Mouse (Mus musculus) neural tube, embryonic 14.5 days (tissue): ENCODE results near the gene Sfpq. TPM values are rescaled to one million over a fixed set of nuclear protein-coding genes. Genes with fewer than 3 reads are reported as not detected.
"Not testable (repeated sequence)": the region's sequence is repeated elsewhere in the genome, so short reads cannot be mapped to it uniquely, and the experiment has no call there.

Experiments used
- ATAC-seq: fragments of 200-750 bp; cut with Nextera tagmentation; 2 replicates; pipeline ENCODE4 v1.8.0; 2017; ENCODE audit warnings: low read depth, mild to moderate bottlenecking, moderate TSS enrichment, moderate library complexity
- H3K27ac ChIP-seq: fragments of 300-500 bp; sonication (generic); 2 replicates; pipeline ENCODE4 v1.5.1; 2014; ENCODE audit warnings: low read depth, mild to moderate bottlenecking, control low read depth, low read length, moderate library complexity, mixed read lengths
- H3K27me3 ChIP-seq: fragments of 300-500 bp; sonication (generic); 2 replicates; pipeline ENCODE4 v1.6.1; 2014; ENCODE audit warnings: low read length; ENCODE audit not compliant: control insufficient read depth, insufficient read depth
- H3K36me3 ChIP-seq: fragments of 300-500 bp; sonication (generic); 2 replicates; pipeline ENCODE4 v1.6.1; 2014; ENCODE audit warnings: low read length, mixed read lengths; ENCODE audit not compliant: control insufficient read depth, insufficient read depth
- H3K4me1 ChIP-seq: fragments of 300-500 bp; sonication (generic); 2 replicates; pipeline ENCODE4 v1.6.1; 2014; ENCODE audit warnings: low read length; ENCODE audit not compliant: control insufficient read depth, insufficient read depth
- H3K4me2 ChIP-seq: fragments of 300-500 bp; sonication (generic); 2 replicates; pipeline ENCODE4 v1.6.1; 2014; ENCODE audit warnings: mild to moderate bottlenecking, low read depth, low read length, control low read depth
- H3K4me3 ChIP-seq: fragments of 300-500 bp; sonication (generic); 2 replicates; pipeline ENCODE4 v1.5.1; 2014; ENCODE audit warnings: low read depth, low read length, control low read depth, mixed read lengths
- H3K9ac ChIP-seq: fragments of 300-500 bp; sonication (generic); replicated peaks from 2 replicates; pipeline ENCODE4 v1.6.1; 2014; ENCODE audit warnings: low read depth, mild to moderate bottlenecking, control low read depth, low read length, mixed read lengths
- H3K9me3 ChIP-seq: fragments of 300-500 bp; sonication (generic); 2 replicates; pipeline ENCODE4 v1.6.1; 2016; ENCODE audit warnings: low read length; ENCODE audit not compliant: control insufficient read depth
- WGBS: fragments of 180-500 bp; shearing (Covaris S2); extraction: QIAGEN DNeasy Blood & Tissue Kit; methylation state at CpG from one replicate; pipeline ENCODE4 v1.1.7; 2014; 5-methylcytosine and 5-hydroxymethylcytosine counted together
- polyA plus RNA-seq: library from polyadenylated mRNA; unstranded; fragments of >200 nt; fragmentation: Nextera tagmentation; extraction: Ambion mirVana; gene quantifications from 2 replicates; pipeline ENCODE4 v1.2.1, GENCODE M21; 2014

Sfpq gene
- polyA plus RNA-seq, 1 experiment from 2014 or later = 110 TPM

- WGBS = 95% methylated on average over 16 of the region's 16 CpGs
- not testable (repeated sequence) for H3K36me3 ChIP-seq, H3K9me3 ChIP-seq, H3K4me1 ChIP-seq, ATAC-seq, H3K9ac ChIP-seq, H3K27me3 ChIP-seq, H3K4me3 ChIP-seq, H3K27ac ChIP-seq, H3K4me2 ChIP-seq
Observed at GRCm38 (mm10) chr4:126999372-126999771, 21.8 kb upstream of the Sfpq start.

DNA sequence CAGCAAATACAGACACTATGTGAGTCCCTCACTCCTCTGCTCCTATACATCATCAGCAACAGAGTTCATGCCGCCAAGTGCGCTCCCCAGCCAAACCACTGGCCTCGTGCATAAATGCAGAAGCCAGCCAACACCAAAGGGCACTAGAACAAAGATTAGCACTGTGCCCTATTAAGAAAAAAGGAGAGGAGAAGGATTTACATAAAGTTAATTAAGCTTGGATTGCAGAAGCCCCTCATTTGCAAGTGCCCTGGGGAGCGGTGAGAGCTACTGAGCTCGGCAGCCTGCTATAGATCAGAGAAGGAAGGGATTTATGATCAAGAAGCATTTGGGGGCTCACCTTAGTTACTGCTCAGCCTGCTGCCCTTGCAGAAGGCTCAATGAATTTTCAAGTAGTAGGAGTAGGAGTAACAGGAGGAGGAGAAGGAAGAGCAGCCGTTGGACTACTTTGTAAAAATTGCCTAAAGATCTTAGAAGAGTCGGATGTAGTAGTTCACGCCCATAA lies 20.5 kb upstream of the Sfpq start:
- no peaks in the 10 kb centered on the region for H3K27me3 ChIP-seq
- no peaks in the 10 kb centered on the region for H3K9me3 ChIP-seq
- no peaks in the 10 kb centered on the region for H3K36me3 ChIP-seq
- WGBS = 22% methylated on average over 8 of the region's 8 CpGs
- peak; percentile 34; the same call in 1 of the 2 replicates for ATAC-seq
- H3K27ac ChIP-seq = peak overlapping the region; percentile 35; the same call in 1 of the 2 replicates
- H3K4me1 ChIP-seq = peaks cover 17% of the 10 kb centered on the region
- H3K4me3 ChIP-seq = no peak overlapping the region
- no peak overlapping the region for H3K9ac ChIP-seq
- H3K4me2 ChIP-seq = peak overlapping the region; percentile 24; the same call in 1 of the 2 replicates

- Histone ChIP-seq H3K4me1 (peaks cover 22% of the 10 kb centered on the region), H3K36me3 (no peaks in the 10 kb centered on the region), H3K4me2 (no peak overlapping the region), H3K9ac (no peak overlapping the region), H3K9me3 (no peaks in the 10 kb centered on the region), H3K27me3 (no peaks in the 10 kb centered on the region), H3K4me3 (no peak overlapping the region), H3K27ac (peak overlapping the region; percentile 85; the same call in 1 of the 2 replicates)
- no peak for ATAC-seq
- 76% methylated on average over 3 of the region's 3 CpGs for WGBS
Observed at GRCm38 (mm10) chr4:127004384-127004783, 16.7 kb upstream of the Sfpq start.

- 12% methylated on average over 25 of the region's 25 CpGs for WGBS
- Histone ChIP-seq H3K9ac (peak overlapping the region; percentile 52), H3K36me3 (no peaks in the 10 kb centered on the region)
Observed at GRCm38 (mm10) chr4:127005113-127005936, 15.8 kb upstream of the Sfpq start.

GRCm38 (mm10) chr4:127015294-127015993 lies 5.7 kb upstream of the Sfpq start:
- H3K36me3 ChIP-seq, H3K4me1 ChIP-seq, H3K27me3 ChIP-seq, H3K9me3 ChIP-seq, H3K9ac ChIP-seq: not testable (repeated sequence)
- peak; percentile 94 for ATAC-seq
- Histone ChIP-seq H3K4me3 (peak overlapping the region; percentile 18; the same call in 1 of the 2 replicates), H3K27ac (peak overlapping the region; percentile 64; the same call in 1 of the 2 replicates), H3K4me2 (peak overlapping the region; percentile 3; the same call in 1 of the 2 replicates)
- 7% methylated on average over 14 of the region's 26 CpGs for WGBS

More at GRCm38 (mm10) chr4:127005113-127005936, 15.8 kb upstream of the Sfpq start:
- Histone ChIP-seq H3K4me1 (peaks cover 22% of the 10 kb centered on the region), H3K27ac (peak overlapping the region; percentile 85), H3K9me3 (no peaks in the 10 kb centered on the region), H3K27me3 (no peaks in the 10 kb centered on the region), H3K4me2 (peak overlapping the region; percentile 68), H3K4me3 (peak overlapping the region; percentile 26)
- peak; percentile 90 for ATAC-seq

GRCm38 (mm10) chr4:127016366-127016765 lies 4.8 kb upstream of the Sfpq start:
- Histone ChIP-seq H3K36me3 (no peaks in the 10 kb centered on the region), H3K9me3 (no peaks in the 10 kb centered on the region), H3K9ac (no peak overlapping the region), H3K27ac (no peak overlapping the region), H3K4me3 (no peak overlapping the region), H3K4me2 (no peak overlapping the region), H3K27me3 (no peaks in the 10 kb centered on the region), H3K4me1 (0 out of 2 replicates have a peak, but pooled peaks cover 2% of the 10 kb centered on the region)
- ATAC-seq = no peak
- WGBS = 91% methylated on average over 4 of the region's 4 CpGs

DNA sequence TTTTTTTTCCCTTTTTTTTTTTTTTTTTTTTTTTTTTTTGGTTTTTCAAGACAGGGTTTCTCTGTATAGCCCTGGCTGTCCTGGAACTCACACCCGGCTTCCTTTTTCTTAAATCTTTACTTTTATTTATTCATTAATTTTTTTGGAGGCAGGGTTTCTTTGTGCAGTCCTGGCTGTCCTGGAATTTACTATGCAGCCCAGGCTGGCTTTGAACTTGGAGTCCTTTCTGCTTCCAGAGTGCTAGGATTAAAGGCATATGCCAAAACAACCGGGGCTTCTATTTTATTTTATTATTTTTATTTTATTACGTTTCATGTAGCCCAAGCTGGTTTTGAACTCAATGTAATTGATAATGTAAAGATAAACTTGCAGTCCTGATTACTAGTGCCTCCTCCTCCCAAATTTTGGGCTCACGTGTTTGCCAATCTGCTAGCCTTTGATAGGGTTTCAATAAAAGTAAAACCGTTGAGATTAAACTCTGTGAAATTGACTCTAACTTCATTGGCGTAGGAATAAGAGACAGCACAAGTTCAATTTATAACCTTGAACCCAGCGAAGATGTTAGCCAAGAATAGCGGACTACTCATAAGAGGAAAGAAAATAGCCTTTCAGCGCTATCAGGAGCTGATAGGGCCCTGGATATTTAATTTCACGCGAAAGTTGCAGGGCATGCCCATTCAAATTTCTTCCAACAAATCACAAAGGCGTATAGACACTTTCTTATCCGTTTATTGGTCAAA lies 543 bp upstream of the Sfpq start:
- H3K9me3 ChIP-seq = no peaks in the 10 kb centered on the region
- H3K36me3 ChIP-seq = peaks cover 22% of the 10 kb centered on the region
- no peak overlapping the region for H3K9ac ChIP-seq
- peak overlapping the region; percentile 53 for H3K4me2 ChIP-seq
- 13% methylated on average over 13 of the region's 13 CpGs for WGBS
- H3K27ac ChIP-seq = no peak overlapping the region
- no peaks in the 10 kb centered on the region; the same call in 1 of the 2 replicates for H3K27me3 ChIP-seq
- peak overlapping the region; percentile 25 for H3K4me3 ChIP-seq
- no peak for ATAC-seq
- peaks cover 14% of the 10 kb centered on the region for H3K4me1 ChIP-seq

DNA sequence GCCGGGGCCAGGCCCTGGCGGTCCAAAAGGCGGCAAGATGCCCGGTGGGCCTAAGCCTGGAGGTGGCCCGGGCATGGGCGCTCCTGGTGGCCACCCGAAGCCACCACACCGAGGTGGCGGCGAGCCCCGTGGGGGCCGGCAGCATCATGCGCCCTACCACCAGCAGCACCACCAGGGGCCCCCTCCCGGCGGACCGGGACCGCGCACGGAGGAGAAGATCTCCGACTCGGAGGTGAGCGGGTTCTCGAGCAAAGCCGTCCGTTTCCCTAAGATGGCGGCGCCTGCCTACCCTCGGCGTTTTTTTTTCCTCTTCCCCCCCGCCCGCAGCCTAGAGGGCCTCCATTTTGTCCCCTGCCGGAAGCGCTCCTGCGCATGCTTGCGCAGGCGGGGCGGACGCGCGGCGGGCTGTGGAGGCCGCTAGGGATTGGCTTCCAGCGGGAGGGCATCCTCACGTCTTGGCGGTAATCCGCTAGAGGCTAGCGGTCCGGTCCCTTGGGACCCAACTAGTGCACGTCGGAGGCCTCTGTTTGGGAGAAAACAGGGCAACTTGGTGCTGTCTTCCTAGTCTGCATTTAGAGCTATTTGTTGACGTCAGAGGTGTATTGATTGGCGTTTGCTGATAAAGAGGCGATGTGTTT lies 984 bp downstream of the Sfpq start:
- Histone ChIP-seq H3K9ac (peak overlapping the region; percentile 100), H3K9me3 (no peaks in the 10 kb centered on the region), H3K27ac (peak overlapping the region; percentile 99), H3K4me1 (peaks cover 20% of the 10 kb centered on the region), H3K4me3 (peak overlapping the region; percentile 98), H3K36me3 (peaks cover 36% of the 10 kb centered on the region), H3K27me3 (no peaks in the 10 kb centered on the region; the same call in 1 of the 2 replicates), H3K4me2 (peak overlapping the region; percentile 59)
- peak; percentile 68 for ATAC-seq
- WGBS = under 1% methylated on average over 53 of the region's 53 CpGs
